Mouse (Mus musculus) myocyte (in vitro differentiated cells): ENCODE measurements around the gene Klhl36. TPM values are rescaled to one million over a fixed set of nuclear protein-coding genes. Genes with fewer than 3 reads are reported as not detected.

Experiments
- H3K27me3 ChIP-seq: one replicate; pipeline ENCODE4 v1.6.1; 2011; ENCODE audit not compliant: control insufficient read depth, insufficient read depth, insufficient read length
- H3K36me3 ChIP-seq: one replicate; pipeline ENCODE4 v1.6.1; 2011; ENCODE audit not compliant: control insufficient read depth, insufficient read depth
- H3K4me2 ChIP-seq: one replicate; pipeline ENCODE4 v1.6.1; 2011; ENCODE audit warnings: low read depth, control low read depth
- H3K4me3 ChIP-seq: one replicate; pipeline ENCODE4 v1.5.1; 2011; ENCODE audit warnings: mild to moderate bottlenecking, control low read depth, moderate library complexity
- H3K79me2 ChIP-seq: one replicate; pipeline ENCODE4 v1.6.1; 2011; ENCODE audit not compliant: control insufficient read depth, insufficient read depth
- H3ac ChIP-seq: one replicate; pipeline ENCODE4 v1.6.1; 2011; ENCODE audit not compliant: control insufficient read depth, insufficient read length
- CEBPB ChIP-seq: IDR thresholded peaks from 2 replicates; pipeline ENCODE4 v1.6.1; 2011; ENCODE audit warnings: mild to moderate bottlenecking, moderate library complexity; ENCODE audit not compliant: poor library complexity, insufficient read depth, severe bottlenecking
- E2F4 ChIP-seq: IDR thresholded peaks from one replicate; pipeline ENCODE4 v1.6.1; 2011; ENCODE audit warnings: mild to moderate bottlenecking, control low read depth, moderate library complexity; ENCODE audit not compliant: insufficient read depth
- MAX ChIP-seq: IDR thresholded peaks from one replicate; pipeline ENCODE4 v1.6.1; 2011; ENCODE audit warnings: low read depth, mild to moderate bottlenecking, control low read depth
- MYOD1 ChIP-seq, 3 experiments: IDR thresholded peaks; one replicate each; pipeline ENCODE4 v1.6.1; 2011; ENCODE audit warnings: control low read depth in 2 of 3, low read depth in 2 of 3, mild to moderate bottlenecking in 2 of 3, moderate library complexity in 1 of 3; ENCODE audit not compliant: insufficient read length in 2 of 3, control insufficient read depth in 1 of 3
- MYOG ChIP-seq, 3 experiments: IDR thresholded peaks; one replicate each; pipeline ENCODE4 v1.6.1; 2011; ENCODE audit warnings: control low read depth in 2 of 3, low read depth in 2 of 3, mild to moderate bottlenecking in 2 of 3; ENCODE audit not compliant: insufficient read length in 2 of 3, control insufficient read depth in 1 of 3, insufficient read depth in 1 of 3
- POLR2A ChIP-seq: IDR thresholded peaks from one replicate; pipeline ENCODE4 v1.6.1; 2011; ENCODE audit warnings: low read depth, mild to moderate bottlenecking, control low read depth, moderate library complexity; ENCODE audit not compliant: insufficient read length
- POLR2AphosphoS2 ChIP-seq: IDR thresholded peaks from one replicate; pipeline ENCODE4 v1.6.1; 2011; ENCODE audit warnings: low read depth, control low read depth; ENCODE audit not compliant: insufficient read length
- REST ChIP-seq: IDR thresholded peaks from one replicate; pipeline ENCODE4 v1.6.1; 2011; ENCODE audit warnings: mild to moderate bottlenecking, control low read depth, moderate library complexity; ENCODE audit not compliant: insufficient read depth, insufficient read length
- SRF ChIP-seq: IDR thresholded peaks from one replicate; pipeline ENCODE4 v1.6.1; 2011; ENCODE audit warnings: low read depth; ENCODE audit not compliant: control insufficient read depth, insufficient read length
- TCF12 ChIP-seq: IDR thresholded peaks from one replicate; pipeline ENCODE4 v1.6.1; 2011; ENCODE audit warnings: mild to moderate bottlenecking, control low read depth; ENCODE audit not compliant: poor library complexity, insufficient read depth, severe bottlenecking
- TCF3 ChIP-seq: IDR thresholded peaks from one replicate; pipeline ENCODE4 v1.6.1; 2011; ENCODE audit warnings: low read depth, control low read depth; ENCODE audit not compliant: insufficient read length
- USF1 ChIP-seq: IDR thresholded peaks from one replicate; pipeline ENCODE4 v1.6.1; 2011; ENCODE audit warnings: low read depth, mild to moderate bottlenecking, control low read depth, moderate library complexity
- polyA plus RNA-seq: library from polyadenylated mRNA; unstranded; fragments of >200 nt; fragmentation: generic; extraction: Trizol; gene quantifications from one replicate; pipeline ENCODE4 v1.2.1, GENCODE M21; 2012; ENCODE audit warnings: missing spikeins

Klhl36 gene
- polyA plus RNA-seq, 1 experiment = 4.0 TPM

- Histone ChIP-seq H3K4me2 (no peak overlapping the region), H3K79me2 (no peaks in the 10 kb centered on the region), H3K36me3 (no peaks in the 10 kb centered on the region), H3ac (no peak overlapping the region), H3K4me3 (no peak overlapping the region), H3K27me3 (no peaks in the 10 kb centered on the region)
- TF ChIP-seq MYOG (IDR thresholded peaks at IDR 0.05; ENCODE audit: control insufficient read depth in 1 of 3, insufficient read depth in 1 of 3, insufficient read length in 2 of 3, low read depth in 2 of 3) (no peak), SRF (no peak), POLR2AphosphoS2 (no peak), MAX (no peak), USF1 (no peak), MYOD1 (IDR thresholded peaks at IDR 0.05; ENCODE audit: control insufficient read depth in 1 of 3, insufficient read length in 2 of 3, low read depth in 2 of 3) (no peak)
Observed at GRCm38 (mm10) chr8:119881301-119881700, 19.2 kb downstream of the Klhl36 start.

- Histone ChIP-seq H3K27me3 (no peaks in the 10 kb centered on the region), H3K79me2 (no peaks in the 10 kb centered on the region), H3K4me3 (no peak overlapping the region), H3ac (no peak overlapping the region), H3K36me3 (no peaks in the 10 kb centered on the region), H3K4me2 (no peak overlapping the region)
- no peak for TF ChIP-seq USF1
- no peak for TF ChIP-seq POLR2AphosphoS2
- no peak for TF ChIP-seq MYOG (IDR thresholded peaks at IDR 0.05; ENCODE audit: control insufficient read depth in 1 of 3, insufficient read depth in 1 of 3, insufficient read length in 2 of 3, low read depth in 2 of 3)
- TF ChIP-seq TCF3 = no peak
- no peak for TF ChIP-seq POLR2A
- no peak for TF ChIP-seq CEBPB
- no peak for TF ChIP-seq MYOD1 (IDR thresholded peaks at IDR 0.05; ENCODE audit: control insufficient read depth in 1 of 3, insufficient read length in 2 of 3, low read depth in 2 of 3)
- no peak for TF ChIP-seq TCF12
- TF ChIP-seq REST = no peak
- no peak for TF ChIP-seq MAX
- no peak for TF ChIP-seq SRF
- TF ChIP-seq E2F4 = no peak
Observed at GRCm38 (mm10) chr8:119881917-119882316, 19.9 kb downstream of the Klhl36 start.

GRCm38 (mm10) chr8:119883281-119883680, 21.2 kb downstream of the Klhl36 start:
- Histone ChIP-seq H3K27me3 (no peaks in the 10 kb centered on the region), H3K79me2 (no peaks in the 10 kb centered on the region), H3K4me2 (no peak overlapping the region), H3ac (no peak overlapping the region), H3K4me3 (no peak overlapping the region), H3K36me3 (no peaks in the 10 kb centered on the region)
- TF ChIP-seq MYOG (IDR thresholded peaks at IDR 0.05; ENCODE audit: control insufficient read depth in 1 of 3, insufficient read depth in 1 of 3, insufficient read length in 2 of 3, low read depth in 2 of 3) (no peak), MAX (no peak), SRF (no peak)

- Histone ChIP-seq H3K36me3 (no peaks in the 10 kb centered on the region), H3K79me2 (no peaks in the 10 kb centered on the region), H3ac (no peak overlapping the region), H3K4me2 (peak overlapping the region; percentile 57), H3K4me3 (no peak overlapping the region), H3K27me3 (no peaks in the 10 kb centered on the region)
- TF ChIP-seq MYOG (IDR thresholded peaks at IDR 0.05; ENCODE audit: control insufficient read depth in 1 of 3, insufficient read depth in 1 of 3, insufficient read length in 2 of 3, low read depth in 2 of 3) (peak in 2 of 3 experiments; percentile 27 to 47), MYOD1 (IDR thresholded peaks at IDR 0.05; ENCODE audit: control insufficient read depth in 1 of 3, insufficient read length in 2 of 3, low read depth in 2 of 3) (peak in 2 of 3 experiments; percentile 83 to 88), SRF (no peak)
Observed at GRCm38 (mm10) chr8:119885612-119886011, 23.5 kb downstream of the Klhl36 start.

- Histone ChIP-seq H3K27me3 (no peaks in the 10 kb centered on the region), H3K4me2 (no peak overlapping the region), H3K36me3 (no peaks in the 10 kb centered on the region), H3ac (no peak overlapping the region), H3K79me2 (no peaks in the 10 kb centered on the region), H3K4me3 (no peak overlapping the region)
- TF ChIP-seq E2F4 (no peak), REST (no peak), SRF (no peak), MAX (no peak), CEBPB (no peak), MYOG (IDR thresholded peaks at IDR 0.05; ENCODE audit: control insufficient read depth in 1 of 3, insufficient read depth in 1 of 3, insufficient read length in 2 of 3, low read depth in 2 of 3) (no peak), POLR2AphosphoS2 (no peak), TCF3 (no peak), MYOD1 (IDR thresholded peaks at IDR 0.05; ENCODE audit: control insufficient read depth in 1 of 3, insufficient read length in 2 of 3, low read depth in 2 of 3) (no peak), TCF12 (no peak), POLR2A (no peak)
Observed at GRCm38 (mm10) chr8:119887130-119887529, 25.1 kb downstream of the Klhl36 start.
